Mouse (Mus musculus): ENCODE measurements around the gene Heg1. TPM values are rescaled to one million over a fixed set of nuclear protein-coding genes. Genes with fewer than 3 reads are reported as not detected.

Heg1 gene
- polyA plus RNA-seq, 1 experiment: 34.7 TPM

- H3K4me1 ChIP-seq (ENCODE audit: control insufficient read depth, insufficient read depth, insufficient read length, low read length): peaks cover 29% of the 10 kb centered on the region
- peak overlapping the region; percentile 58; the same call in 1 of the 2 replicates for H3K27ac ChIP-seq (replicated peaks; ENCODE audit: low read depth, low read length)
These were observed 23.9 kb downstream of the Heg1 start for GRCm38 (mm10) chr16:33708031-33708430.

DNA sequence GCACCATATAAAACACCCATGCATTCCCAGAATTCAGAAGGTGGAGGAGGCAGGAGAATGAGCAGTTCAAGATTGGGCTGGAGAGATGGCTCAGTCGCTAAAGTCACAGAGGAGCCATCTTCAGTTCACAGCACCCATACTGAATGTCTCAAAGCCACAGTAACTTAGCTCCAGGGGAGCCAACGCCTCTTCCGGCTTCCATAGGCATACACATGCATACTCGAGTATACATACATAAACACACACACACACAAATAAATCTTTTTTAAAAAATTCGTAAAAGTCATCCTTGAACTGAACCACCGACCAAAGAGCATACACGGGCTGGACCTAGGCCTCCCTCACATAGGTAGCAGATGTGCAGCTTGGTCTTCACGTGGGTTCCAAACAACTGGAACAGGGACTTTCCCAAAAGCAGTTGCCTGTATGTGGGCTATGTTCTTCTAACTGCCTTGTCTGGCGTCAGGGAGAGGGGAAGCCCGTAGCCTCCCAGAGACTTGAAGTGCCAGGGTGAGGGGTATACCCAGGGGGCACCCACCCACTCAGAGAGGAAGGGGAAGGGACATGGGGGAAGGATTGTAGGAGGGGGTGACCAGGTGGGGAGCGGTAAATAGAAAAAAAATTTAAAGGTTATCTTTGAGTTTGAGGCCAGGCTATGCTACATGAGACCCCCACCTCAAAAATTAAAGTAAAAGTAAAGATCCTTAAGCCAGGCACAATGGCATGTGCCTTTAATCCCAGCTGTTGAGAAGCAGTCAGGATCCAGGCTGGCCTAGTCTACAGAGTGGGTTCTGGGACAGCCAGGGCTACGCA lies 24.6 kb downstream of the Heg1 start:
- peaks cover 35% of the 10 kb centered on the region for H3K4me1 ChIP-seq (ENCODE audit: control insufficient read depth, insufficient read depth, insufficient read length, low read length)
- H3K4me3 ChIP-seq (ENCODE audit: insufficient read depth, low read depth, low read length): no peak overlapping the region
- H3K27ac ChIP-seq (replicated peaks; ENCODE audit: low read depth, low read length): no peak overlapping the region; the same call in 1 of the 2 replicates

More at GRCm38 (mm10) chr16:33708031-33708430, 23.9 kb downstream of the Heg1 start:
- no peak overlapping the region for H3K4me3 ChIP-seq (ENCODE audit: insufficient read depth, low read depth, low read length)

DNA sequence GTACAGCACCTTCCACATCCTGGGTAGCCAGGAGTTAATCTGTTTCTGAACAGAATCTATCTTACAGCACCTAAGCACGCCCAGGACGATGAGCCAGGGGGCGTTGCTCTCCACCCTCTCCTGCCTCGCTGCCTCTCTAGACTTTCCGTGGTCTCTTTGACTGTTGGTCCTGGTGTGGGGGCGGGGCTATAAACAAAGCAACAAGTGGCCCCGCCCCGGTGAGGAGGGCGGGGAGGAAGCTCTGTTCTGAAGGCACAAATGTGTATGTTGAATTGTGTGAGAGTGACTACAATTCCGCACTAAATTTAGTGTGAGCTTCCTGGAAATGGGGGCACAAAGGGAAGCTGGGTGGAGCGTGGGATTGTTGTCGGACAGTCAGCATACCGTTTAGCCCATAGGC lies 30.1 kb downstream of the Heg1 start:
- Histone ChIP-seq H3K4me3 (ENCODE audit: insufficient read depth, low read depth, low read length) (0 out of 2 replicates have a peak overlapping the region, but pooled peaks have one; percentile 15), H3K4me1 (ENCODE audit: control insufficient read depth, insufficient read depth, insufficient read length, low read length) (peaks cover 13% of the 10 kb centered on the region), H3K27ac (replicated peaks; ENCODE audit: low read depth, low read length) (peak overlapping the region; percentile 84)

DNA sequence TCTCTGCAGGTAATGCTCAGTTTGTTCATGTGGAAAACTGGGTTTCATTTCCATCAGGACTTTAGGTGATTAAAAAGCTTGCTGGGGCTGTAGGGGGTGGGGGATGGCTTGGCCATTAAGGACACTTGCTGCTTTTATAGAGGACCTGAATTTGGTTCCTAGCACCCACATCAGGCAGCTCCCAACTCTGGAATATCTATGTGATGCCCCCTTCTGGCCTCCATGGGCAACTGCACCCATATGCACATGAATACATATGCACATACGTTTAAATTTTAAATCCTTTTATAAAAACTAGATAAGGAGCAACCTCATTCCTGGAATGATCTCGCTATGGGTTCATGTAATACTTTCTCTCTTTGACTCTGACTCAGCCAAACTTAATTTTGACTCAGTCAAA lies 39.1 kb downstream of the Heg1 start:
- Histone ChIP-seq H3K4me1 (ENCODE audit: control insufficient read depth, insufficient read depth, insufficient read length, low read length) (no peaks in the 10 kb centered on the region), H3K4me3 (ENCODE audit: insufficient read depth, low read depth, low read length) (no peak overlapping the region), H3K27ac (replicated peaks; ENCODE audit: low read depth, low read length) (no peak overlapping the region)

- Histone ChIP-seq H3K27ac (replicated peaks; ENCODE audit: low read depth, low read length) (no peak overlapping the region), H3K4me1 (ENCODE audit: control insufficient read depth, insufficient read depth, insufficient read length, low read length) (no peaks in the 10 kb centered on the region), H3K4me3 (ENCODE audit: insufficient read depth, low read depth, low read length) (no peak overlapping the region)
These were observed 39.8 kb downstream of the Heg1 start for GRCm38 (mm10) chr16:33723983-33724382.

DNA sequence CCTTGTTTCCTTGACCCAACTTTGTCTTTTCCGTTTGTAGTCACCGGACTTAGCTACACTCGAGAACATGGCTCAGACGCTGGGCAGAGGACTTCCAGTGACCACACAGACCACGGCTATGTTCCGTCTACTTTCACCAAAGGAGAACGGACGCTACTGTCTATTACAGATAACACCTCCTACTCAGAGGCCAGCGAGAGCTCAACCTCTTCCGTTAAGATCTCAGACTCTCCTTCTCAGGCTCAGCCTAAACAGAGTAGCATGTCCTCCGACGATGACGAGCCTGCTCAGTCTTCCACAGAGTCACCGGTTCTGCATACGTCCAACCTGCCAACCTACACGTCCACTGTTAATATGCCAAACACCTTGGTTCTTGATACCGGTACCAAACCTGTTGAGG lies 42.1 kb downstream of the Heg1 start:
- Histone ChIP-seq H3K4me1 (ENCODE audit: control insufficient read depth, insufficient read depth, insufficient read length, low read length) (no peaks in the 10 kb centered on the region), H3K4me3 (ENCODE audit: insufficient read depth, low read depth, low read length) (no peak overlapping the region), H3K27ac (replicated peaks; ENCODE audit: low read depth, low read length) (no peak overlapping the region)

GRCm38 (mm10) chr16:33726892-33727291 lies 42.7 kb downstream of the Heg1 start:
- no peak overlapping the region for H3K4me3 ChIP-seq (ENCODE audit: insufficient read depth, low read depth, low read length)
- no peaks in the 10 kb centered on the region for H3K4me1 ChIP-seq (ENCODE audit: control insufficient read depth, insufficient read depth, insufficient read length, low read length)
- no peak overlapping the region for H3K27ac ChIP-seq (replicated peaks; ENCODE audit: low read depth, low read length)

- Histone ChIP-seq H3K4me1 (ENCODE audit: control insufficient read depth, insufficient read depth, insufficient read length, low read length) (no peaks in the 10 kb centered on the region), H3K27ac (replicated peaks; ENCODE audit: low read depth, low read length) (no peak overlapping the region)
These were observed 44.3 kb downstream of the Heg1 start for GRCm38 (mm10) chr16:33728427-33728826.

DNA sequence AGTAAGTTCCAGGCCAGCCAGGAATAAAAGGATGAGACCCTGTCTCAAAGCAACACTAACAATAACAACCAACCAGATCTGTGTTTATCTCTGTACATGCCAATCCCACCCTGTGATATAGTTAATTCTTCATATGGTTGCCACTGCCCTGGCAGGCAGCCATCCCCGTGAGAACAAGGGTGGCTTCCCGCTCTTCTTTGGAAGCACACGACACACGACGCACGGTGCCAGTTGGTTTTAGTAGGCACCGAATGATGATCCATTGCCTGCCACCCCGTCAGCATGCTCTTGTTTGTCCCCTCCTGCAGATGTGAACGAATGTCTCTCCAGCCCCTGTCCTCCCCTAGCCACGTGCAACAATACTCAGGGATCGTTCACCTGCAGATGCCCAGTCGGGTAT lies 47.1 kb downstream of the Heg1 start:
- Histone ChIP-seq H3K27ac (replicated peaks; ENCODE audit: low read depth, low read length) (no peak overlapping the region), H3K4me1 (ENCODE audit: control insufficient read depth, insufficient read depth, insufficient read length, low read length) (no peaks in the 10 kb centered on the region; the same call in 1 of the 2 replicates), H3K4me3 (ENCODE audit: insufficient read depth, low read depth, low read length) (no peak overlapping the region)

More at GRCm38 (mm10) chr16:33728427-33728826, 44.3 kb downstream of the Heg1 start:
- no peak overlapping the region for H3K4me3 ChIP-seq (ENCODE audit: insufficient read depth, low read depth, low read length)

DNA sequence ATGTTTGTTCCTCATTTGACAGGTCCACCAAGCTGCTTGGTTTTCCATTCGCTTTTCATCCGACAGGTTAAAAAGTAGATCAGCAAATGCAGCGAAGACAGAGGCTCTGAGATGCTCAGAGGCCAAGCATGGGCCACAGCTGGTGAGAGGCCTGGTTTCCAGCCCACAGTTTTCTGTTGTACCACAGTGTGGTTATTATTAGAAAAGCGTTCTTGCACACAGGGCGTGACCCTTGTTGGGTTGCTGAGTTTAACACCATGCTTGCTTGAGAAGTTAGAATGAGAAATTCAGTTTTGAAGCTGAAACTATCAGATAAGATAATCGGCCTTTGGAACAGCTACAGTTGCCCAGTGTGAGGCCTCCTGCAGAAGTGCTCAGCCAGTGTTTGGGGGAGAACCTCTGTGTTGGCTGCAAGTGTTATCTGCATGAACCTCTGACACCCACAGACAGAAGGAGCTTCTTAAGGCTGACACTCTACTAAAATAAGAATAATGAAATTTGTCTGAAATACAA lies 48.1 kb downstream of the Heg1 start:
- H3K4me1 ChIP-seq (ENCODE audit: control insufficient read depth, insufficient read depth, insufficient read length, low read length): no peaks in the 10 kb centered on the region; the same call in 1 of the 2 replicates
- no peak overlapping the region for H3K4me3 ChIP-seq (ENCODE audit: insufficient read depth, low read depth, low read length)
- no peak overlapping the region for H3K27ac ChIP-seq (replicated peaks; ENCODE audit: low read depth, low read length)

DNA sequence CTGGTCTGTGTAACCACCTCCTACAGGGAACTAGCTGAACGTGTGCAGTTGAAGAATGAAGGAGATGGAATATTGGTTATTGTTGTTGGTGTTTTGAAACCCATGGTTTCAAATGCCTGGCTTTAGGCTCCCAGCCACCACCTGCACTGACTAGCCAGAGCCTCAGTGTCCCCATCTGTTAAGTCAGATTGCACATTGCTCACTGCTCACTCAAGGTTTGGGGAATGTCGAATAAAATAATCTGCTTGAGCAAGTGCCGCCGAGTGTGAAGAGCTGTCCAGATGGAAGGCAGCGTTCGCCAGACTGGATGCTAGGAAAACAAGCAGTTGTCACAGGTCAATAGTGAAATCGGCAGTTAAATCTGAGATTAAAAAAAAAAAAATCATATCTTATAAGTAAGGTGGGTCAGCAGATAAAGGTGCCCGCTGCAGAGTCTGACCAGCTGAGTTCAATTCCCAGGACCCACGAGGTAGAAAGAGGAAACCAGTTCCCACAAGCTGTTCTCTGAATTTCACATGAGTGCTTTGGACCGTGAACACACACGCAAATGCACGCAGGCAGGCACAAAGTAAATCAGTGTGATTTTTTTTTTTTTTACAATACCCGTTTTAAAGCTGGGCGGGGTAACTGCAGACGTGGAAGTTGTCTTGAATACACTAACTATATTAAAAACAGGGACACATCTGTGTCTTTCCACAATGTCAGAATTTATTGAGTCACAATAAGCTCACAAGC lies 48.8 kb downstream of the Heg1 start:
- H3K27ac ChIP-seq (replicated peaks; ENCODE audit: low read depth, low read length): no peak overlapping the region

DNA sequence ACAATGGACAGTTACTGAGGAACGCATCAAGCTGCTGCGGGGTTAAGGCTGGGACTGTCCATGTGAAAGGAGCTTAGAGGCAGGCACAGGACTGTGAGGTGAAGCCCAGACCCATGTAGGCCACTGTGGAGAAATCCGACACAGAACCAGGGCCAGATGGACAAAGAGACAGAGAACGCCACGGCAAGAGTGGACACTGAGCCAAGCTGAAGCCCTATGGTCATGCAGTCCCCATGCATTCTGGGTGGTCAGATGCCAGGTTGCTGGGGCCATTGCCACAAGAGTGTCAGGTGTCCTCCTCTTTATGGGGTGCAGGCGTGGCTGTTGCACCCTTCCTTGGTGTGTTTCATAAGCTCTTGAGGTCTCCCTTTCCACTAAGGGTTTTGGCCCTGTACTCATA lies 49.7 kb downstream of the Heg1 start:
- no peak overlapping the region for H3K27ac ChIP-seq (replicated peaks; ENCODE audit: low read depth, low read length)
- H3K4me3 ChIP-seq (ENCODE audit: insufficient read depth, low read depth, low read length): no peak overlapping the region
- H3K4me1 ChIP-seq (ENCODE audit: control insufficient read depth, insufficient read depth, insufficient read length, low read length): no peaks in the 10 kb centered on the region; the same call in 1 of the 2 replicates

More for the DNA sequence above, 48.8 kb downstream of the Heg1 start:
- H3K4me3 ChIP-seq (ENCODE audit: insufficient read depth, low read depth, low read length): no peak overlapping the region
- H3K4me1 ChIP-seq (ENCODE audit: control insufficient read depth, insufficient read depth, insufficient read length, low read length): no peaks in the 10 kb centered on the region; the same call in 1 of the 2 replicates

DNA sequence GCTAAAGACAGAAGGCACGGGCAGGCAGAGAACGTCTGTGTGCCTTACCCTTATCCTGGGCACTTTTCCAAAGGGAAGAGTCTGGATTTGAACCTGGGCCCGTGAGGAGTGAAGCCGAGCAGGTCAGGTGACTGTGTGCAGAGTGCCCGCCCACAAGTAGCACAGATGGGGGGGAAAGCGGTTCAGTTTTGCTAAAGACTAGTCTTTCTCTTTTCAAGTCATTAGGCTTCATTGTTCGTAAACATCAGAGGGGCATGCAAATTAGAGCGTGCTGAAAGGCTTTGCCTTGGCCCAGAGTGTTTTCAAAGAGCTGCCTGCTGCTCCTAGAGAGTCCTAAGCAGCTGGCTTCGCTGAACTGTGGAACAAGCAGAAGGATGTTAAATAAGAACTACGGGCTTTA lies 50.4 kb downstream of the Heg1 start:
- Histone ChIP-seq H3K27ac (replicated peaks; ENCODE audit: low read depth, low read length) (no peak overlapping the region), H3K4me1 (ENCODE audit: control insufficient read depth, insufficient read depth, insufficient read length, low read length) (no peaks in the 10 kb centered on the region; the same call in 1 of the 2 replicates), H3K4me3 (ENCODE audit: insufficient read depth, low read depth, low read length) (no peak overlapping the region)

DNA sequence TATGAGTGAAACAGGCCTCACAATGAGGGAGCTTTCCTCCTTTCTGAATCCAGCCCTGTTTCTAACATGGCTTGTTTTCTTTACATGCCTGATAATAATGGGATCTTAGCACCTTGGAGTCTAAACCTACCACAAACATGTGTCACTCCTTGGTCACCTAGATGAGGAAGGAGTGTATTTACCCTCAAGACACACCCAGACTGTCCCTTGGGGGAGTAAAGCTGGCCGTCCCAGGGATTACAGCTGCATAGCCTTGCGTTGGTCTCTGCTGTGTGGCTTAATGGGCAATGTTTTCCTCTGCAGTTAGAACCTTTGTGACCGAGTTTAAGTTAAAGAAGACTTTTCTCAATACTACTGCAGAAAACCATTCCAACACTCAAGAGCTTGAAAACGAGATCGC lies 51.1 kb downstream of the Heg1 start:
- Histone ChIP-seq H3K27ac (replicated peaks; ENCODE audit: low read depth, low read length) (no peak overlapping the region), H3K4me1 (ENCODE audit: control insufficient read depth, insufficient read depth, insufficient read length, low read length) (no peaks in the 10 kb centered on the region; the same call in 1 of the 2 replicates), H3K4me3 (ENCODE audit: insufficient read depth, low read depth, low read length) (no peak overlapping the region)

- H3K27ac ChIP-seq (replicated peaks; ENCODE audit: low read depth, low read length): no peak overlapping the region
- H3K4me1 ChIP-seq (ENCODE audit: control insufficient read depth, insufficient read depth, insufficient read length, low read length): no peaks in the 10 kb centered on the region; the same call in 1 of the 2 replicates
- no peak overlapping the region for H3K4me3 ChIP-seq (ENCODE audit: insufficient read depth, low read depth, low read length)
These were observed 51.6 kb downstream of the Heg1 start for GRCm38 (mm10) chr16:33735791-33736190.

All from brown adipose tissue, adult 24 weeks (tissue).